ENCODE assay signal across 8 mouse cellular contexts in genomic region chr4:43656339-43657109, GRCm38 (mm10). TPM values are rescaled to one million over a fixed set of nuclear protein-coding genes. Genes with fewer than 3 reads are reported as not detected.
DNase-seq lines count a peak whose midpoint lies in the region; ATAC-seq and TF ChIP-seq lines count a peak whose summit lies in the region.

TSS of gene Hint2 (minus strand) at chr4:43656466.

- H3K9ac ChIP-seq in heart, embryonic 15.5 days, result peak within 1 kb of the TSS; percentile 88
- peak within 1 kb of the TSS; percentile 77 for H3K9ac ChIP-seq in liver, embryonic 14.5 days (replicated peaks)
- peak within 1 kb of the TSS; percentile 91 for H3K9ac ChIP-seq in neural tube, embryonic 11.5 days (ENCODE audit: low read length)
- peak within 1 kb of the TSS; percentile 92 for H3K9ac ChIP-seq in stomach, postnatal 0 days (ENCODE audit: low read length)

- peak; percentile 41 for TF ChIP-seq CTCF in liver, embryonic 14.5 days (IDR thresholded peaks at IDR 0.05; ENCODE audit: low read depth)
- TF ChIP-seq CTCF in stomach, postnatal 0 days (IDR thresholded peaks at IDR 0.05; ENCODE audit: low read depth), result no peak; the same call in none of the 2 replicates

- peak within 1 kb of the TSS; percentile 90 for H3K27ac ChIP-seq in forebrain, embryonic 10.5 days
- peak within 1 kb of the TSS; percentile 95 for H3K27ac ChIP-seq in heart, embryonic 15.5 days
- no peak within 1 kb of the TSS; the same call in 1 of the 2 replicates for H3K27ac ChIP-seq in liver, embryonic 14.5 days
- H3K27ac ChIP-seq in neural tube, embryonic 11.5 days (ENCODE audit: low read depth, low read length), result peak within 1 kb of the TSS; percentile 83
- peak within 1 kb of the TSS; percentile 86 for H3K27ac ChIP-seq in stomach, postnatal 0 days (replicated peaks)

- peak within 1 kb of the TSS; percentile 68 for H3K4me3 ChIP-seq in forebrain, embryonic 10.5 days
- H3K4me3 ChIP-seq in heart, embryonic 15.5 days, result peak within 1 kb of the TSS; percentile 84
- H3K4me3 ChIP-seq in liver, embryonic 14.5 days (ENCODE audit: insufficient read depth in 1 of 2, low read depth in 2 of 2, low read length in 2 of 2), result peak within 1 kb of the TSS; percentile 73 to 78
- peak within 1 kb of the TSS; percentile 79 for H3K4me3 ChIP-seq in neural tube, embryonic 11.5 days (ENCODE audit: low read depth, low read length)
- peak within 1 kb of the TSS; percentile 73 for H3K4me3 ChIP-seq in stomach, postnatal 0 days (ENCODE audit: low read depth, low read length)

- DNase-seq in CD8-positive naive resting alpha-beta T cell, adult 2 months (ENCODE audit: low read depth in 2 of 2, low spot score in 2 of 2), result peak; percentile 87 to 89
- peak; percentile 87 for DNase-seq in c-Kit-positive CD71-negative TER-119-negative erythroid progenitor cells, embryonic 14.5 days (ENCODE audit: low read depth)
- peak; percentile 93 for DNase-seq in forebrain, embryonic 10.5 days (ENCODE audit: extremely low spot score, low spot score)
- peak; percentile 98 to 99 for DNase-seq in kidney, postnatal 25 days
- peak; percentile 90 to 92 (median 91) for DNase-seq in liver, embryonic 14.5 days (ENCODE audit: low read depth in 3 of 3, low spot score in 3 of 3)
- DNase-seq in neural tube, embryonic 11.5 days (ENCODE audit: low spot score), result peak; percentile 95
- DNase-seq in stomach, postnatal 0 days (ENCODE audit: low spot score), result peak; percentile 95

- peak; percentile 95 for ATAC-seq in heart, embryonic 15.5 days (replicated peaks; ENCODE audit: insufficient number of reproducible peaks, insufficient read depth, low FRiP score, low read depth)
- ATAC-seq in liver, embryonic 14.5 days (ENCODE audit: insufficient read depth), result peak; percentile 97
- ATAC-seq in neural tube, embryonic 11.5 days (ENCODE audit: insufficient read depth, low FRiP score, low TSS enrichment), result peak; percentile 97
- ATAC-seq in stomach, postnatal 0 days (ENCODE audit: low FRiP score, low TSS enrichment), result peak; percentile 97

- H3K4me2 ChIP-seq in heart, embryonic 15.5 days, result peak within 1 kb of the TSS; percentile 86
- peak within 1 kb of the TSS; percentile 76 for H3K4me2 ChIP-seq in liver, embryonic 14.5 days (ENCODE audit: low read depth)
- peak within 1 kb of the TSS; percentile 80 for H3K4me2 ChIP-seq in neural tube, embryonic 11.5 days (ENCODE audit: low read depth)
- peak within 1 kb of the TSS; percentile 63 for H3K4me2 ChIP-seq in stomach, postnatal 0 days (replicated peaks; ENCODE audit: low read depth)

- peak; percentile 19; the same call in 1 of the 2 replicates for TF ChIP-seq EP300 in liver, embryonic 14.5 days (IDR thresholded peaks at IDR 0.05; ENCODE audit: low read depth)
- no peak for TF ChIP-seq EP300 in stomach, postnatal 0 days (optimal IDR thresholded peaks at IDR 0.05)

- peaks cover 33% of the 10 kb centered on the region for H3K4me1 ChIP-seq in forebrain, embryonic 10.5 days
- peaks cover 17% of the 10 kb centered on the region for H3K4me1 ChIP-seq in heart, embryonic 15.5 days (replicated peaks)
- H3K4me1 ChIP-seq in liver, embryonic 14.5 days (replicated peaks; ENCODE audit: control insufficient read depth in 2 of 2, insufficient read depth in 2 of 2, low read length in 1 of 2), result peaks cover 3 to 11% of the 10 kb centered on the region in 2 experiments
- peaks cover 7% of the 10 kb centered on the region; the same call in 1 of the 2 replicates for H3K4me1 ChIP-seq in neural tube, embryonic 11.5 days (ENCODE audit: control insufficient read depth, insufficient read depth, low read length)
- no peaks in the 10 kb centered on the region for H3K4me1 ChIP-seq in stomach, postnatal 0 days (replicated peaks; ENCODE audit: control insufficient read depth, insufficient read depth)

- no peaks in the 10 kb centered on the region; the same call in 1 of the 2 replicates for H3K36me3 ChIP-seq in forebrain, embryonic 10.5 days (replicated peaks)
- no peaks in the 10 kb centered on the region for H3K36me3 ChIP-seq in heart, embryonic 15.5 days
- no peaks in the 10 kb centered on the region for H3K36me3 ChIP-seq in liver, embryonic 14.5 days (replicated peaks; ENCODE audit: control insufficient read depth, insufficient read depth, low read depth)
- no peaks in the 10 kb centered on the region for H3K36me3 ChIP-seq in neural tube, embryonic 11.5 days (ENCODE audit: control insufficient read depth, insufficient read depth, low read length)
- H3K36me3 ChIP-seq in stomach, postnatal 0 days (ENCODE audit: control insufficient read depth, insufficient read depth, low read length), result no peaks in the 10 kb centered on the region

- H3K9me3 ChIP-seq in forebrain, embryonic 10.5 days, result no peaks in the 10 kb centered on the region
- no peaks in the 10 kb centered on the region for H3K9me3 ChIP-seq in heart, embryonic 15.5 days (replicated peaks)
- no peaks in the 10 kb centered on the region for H3K9me3 ChIP-seq in liver, embryonic 14.5 days (ENCODE audit: control insufficient read depth, low read length)
- no peaks in the 10 kb centered on the region for H3K9me3 ChIP-seq in neural tube, embryonic 11.5 days (ENCODE audit: control insufficient read depth, low read length)
- no peaks in the 10 kb centered on the region for H3K9me3 ChIP-seq in stomach, postnatal 0 days (ENCODE audit: control insufficient read depth, low read length)

- H3K27me3 ChIP-seq in forebrain, embryonic 10.5 days (ENCODE audit: poor library complexity, severe bottlenecking), result peaks cover 23% of the 10 kb centered on the region
- H3K27me3 ChIP-seq in heart, embryonic 15.5 days, result peaks cover 5% of the 10 kb centered on the region; the same call in 1 of the 2 replicates
- peaks cover 5% of the 10 kb centered on the region; the same call in 1 of the 2 replicates for H3K27me3 ChIP-seq in liver, embryonic 14.5 days (ENCODE audit: control insufficient read depth, insufficient read depth, low read length)
- H3K27me3 ChIP-seq in neural tube, embryonic 11.5 days (ENCODE audit: control insufficient read depth, insufficient read depth, low read length), result no peaks in the 10 kb centered on the region
- H3K27me3 ChIP-seq in stomach, postnatal 0 days (ENCODE audit: control insufficient read depth, insufficient read depth, low read length), result no peaks in the 10 kb centered on the region

- WGBS in forebrain, embryonic 10.5 days, result 2% methylated on average over 34 of the region's 34 CpGs
- WGBS in heart, embryonic 15.5 days, result 1% methylated on average over 34 of the region's 34 CpGs
- under 1% methylated on average over 34 of the region's 34 CpGs for WGBS in liver, embryonic 14.5 days (ENCODE audit: insufficient replicate concordance)
- 1% methylated on average over 34 of the region's 34 CpGs for WGBS in neural tube, embryonic 11.5 days
- WGBS in stomach, postnatal 0 days, result under 1% methylated on average over 34 of the region's 34 CpGs

RNA-seq across cellular contexts. Expression of gene Hint2, which starts in this region (rescaled TPM):
- polyA plus RNA-seq in forebrain, embryonic 10.5 days (2016; fragmentation: Nextera tagmentation; extraction: Ambion mirVana), result 66.0 and 69.7 TPM in 2 replicates
- 150 and 188 TPM in 2 replicates for polyA plus RNA-seq in heart, embryonic 15.5 days (2015; fragmentation: Nextera tagmentation; extraction: Ambion mirVana)
- 29.1 and 29.2 TPM in 2 replicates for polyA plus RNA-seq in liver, embryonic 14.5 days (2012; rRNA removed)
- 76.8 and 77.6 TPM in 2 replicates for polyA plus RNA-seq in liver, embryonic 14.5 days (2014; fragmentation: Nextera tagmentation; extraction: Ambion mirVana)
- polyA plus RNA-seq in neural tube, embryonic 11.5 days (2014; fragmentation: Nextera tagmentation; extraction: Ambion mirVana), result 63.8 and 65.4 TPM in 2 replicates
- 150 and 152 TPM in 2 replicates for polyA plus RNA-seq in stomach, postnatal 0 days (2015; fragmentation: Nextera tagmentation; extraction: Ambion mirVana)
